Mouse (Mus musculus) liver, adult 2 months (tissue): ENCODE results near the gene Tpx2. TPM values are rescaled to one million over a fixed set of nuclear protein-coding genes. Genes with fewer than 3 reads are reported as not detected.
A peak's percentile ranks its signal among the peaks of the same experiment; 100 is the strongest.

Experiments used
- DNase-seq: peaks from one replicate; pipeline ENCODE4 v3.0.0-alpha.2; 2011; ENCODE audit warnings: low read depth, low spot score; ENCODE audit errors: extremely low read depth
- H3K27ac ChIP-seq: fragments of 200-500 bp; replicated peaks from 2 replicates; pipeline ENCODE4 v1.5.1; 2012; ENCODE audit warnings: low read depth, mild to moderate bottlenecking, control low read depth, inconsistent platforms, low read length; ENCODE audit not compliant: insufficient read depth
- H3K27me3 ChIP-seq: fragments of 200-500 bp; 2 replicates; pipeline ENCODE4 v1.6.1; 2012; ENCODE audit warnings: mild to moderate bottlenecking, moderate library complexity, low read length, inconsistent platforms; ENCODE audit not compliant: control insufficient read depth, insufficient read depth
- H3K36me3 ChIP-seq: fragments of 200-500 bp; 2 replicates; pipeline ENCODE4 v1.6.1; 2012; ENCODE audit warnings: low read length, inconsistent platforms; ENCODE audit not compliant: control insufficient read depth, insufficient read depth
- H3K4me1 ChIP-seq: fragments of 200-500 bp; 2 replicates; pipeline ENCODE4 v1.6.1; 2011; ENCODE audit warnings: low read length; ENCODE audit not compliant: control insufficient read depth, insufficient read depth
- H3K4me3 ChIP-seq: fragments of 200-500 bp; 2 replicates; pipeline ENCODE4 v1.5.1; 2011; ENCODE audit warnings: low read depth, mild to moderate bottlenecking, control low read depth, low read length, moderate library complexity; ENCODE audit not compliant: insufficient read depth
- H3K79me2 ChIP-seq: fragments of 200-500 bp; 2 replicates; pipeline ENCODE4 v1.6.1; 2012; ENCODE audit warnings: inconsistent platforms, mild to moderate bottlenecking, low read length, moderate library complexity; ENCODE audit not compliant: control insufficient read depth, insufficient read depth
- H3K9ac ChIP-seq: fragments of 200-500 bp; 2 replicates; pipeline ENCODE4 v1.6.1; 2012; ENCODE audit warnings: low read depth, mild to moderate bottlenecking, control low read depth, inconsistent platforms, low read length
- CTCF ChIP-seq: fragments of 200-500 bp; IDR thresholded peaks from 2 replicates; pipeline ENCODE4 v1.5.1; 2011; ENCODE audit warnings: low read depth, low read length, control low read depth
- POLR2A ChIP-seq: fragments of 200-500 bp; IDR thresholded peaks from 2 replicates; pipeline ENCODE4 v1.6.1; 2011; ENCODE audit warnings: low read length, control low read depth; ENCODE audit not compliant: insufficient read depth; ENCODE audit errors: extremely low read depth
- WGBS: fragments of 180-500 bp; shearing (Covaris S2); methylation state at CpG from one replicate; pipeline ENCODE4 v1.1.7; 2018; 5-methylcytosine and 5-hydroxymethylcytosine counted together
- polyA plus RNA-seq: library from polyadenylated mRNA; depleted of rRNA; stranded (reverse); fragments of >200 nt; gene quantifications from 2 replicates; pipeline ENCODE4 v1.2.3, GENCODE M21; 2012; rRNA removed
- total RNA-seq: library from RNA; depleted of rRNA; stranded (reverse); fragments of >200 nt; gene quantifications from 2 replicates; pipeline ENCODE4 v1.2.3, GENCODE M21; 2014; rRNA removed

Gene Tpx2
- total RNA-seq (0.18 and 1.1 TPM in 2 replicates), polyA plus RNA-seq (0.04 TPM in 1 of 2 replicates, not detected in the other)

DNA sequence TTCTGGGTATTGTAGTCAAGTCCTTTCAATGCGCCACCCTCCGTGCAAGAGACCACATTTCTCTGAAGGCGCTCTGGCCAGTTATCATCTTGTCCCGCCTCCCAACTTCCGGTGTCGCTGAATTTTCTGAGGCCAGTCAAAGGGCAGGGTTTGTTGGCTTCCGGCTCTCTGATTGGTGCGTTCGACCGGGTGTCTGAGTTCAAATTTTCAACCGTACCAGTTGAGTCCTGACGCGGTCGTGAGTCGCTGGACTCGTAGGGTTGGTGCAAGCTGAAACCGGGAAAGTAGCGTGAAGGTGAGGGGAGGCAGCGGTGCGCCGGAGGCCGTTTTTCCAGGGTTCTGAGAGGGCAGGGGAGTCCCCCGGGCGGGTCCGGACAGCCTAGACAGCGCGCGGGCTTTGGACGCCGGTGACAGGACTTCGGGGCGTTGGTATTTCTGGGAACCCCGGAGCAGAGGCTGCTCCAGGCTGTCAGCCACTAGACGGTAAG lies at the start of gene Tpx2:
TSS of gene Tpx2 (plus strand) at position 150 of the 488 bp plus-strand sequence.
- Histone ChIP-seq H3K36me3 (no peaks in the 10 kb centered on the region), H3K4me1 (no peaks in the 10 kb centered on the region)
- TF ChIP-seq POLR2A = no peak
- TF ChIP-seq CTCF = no peak

DNA sequence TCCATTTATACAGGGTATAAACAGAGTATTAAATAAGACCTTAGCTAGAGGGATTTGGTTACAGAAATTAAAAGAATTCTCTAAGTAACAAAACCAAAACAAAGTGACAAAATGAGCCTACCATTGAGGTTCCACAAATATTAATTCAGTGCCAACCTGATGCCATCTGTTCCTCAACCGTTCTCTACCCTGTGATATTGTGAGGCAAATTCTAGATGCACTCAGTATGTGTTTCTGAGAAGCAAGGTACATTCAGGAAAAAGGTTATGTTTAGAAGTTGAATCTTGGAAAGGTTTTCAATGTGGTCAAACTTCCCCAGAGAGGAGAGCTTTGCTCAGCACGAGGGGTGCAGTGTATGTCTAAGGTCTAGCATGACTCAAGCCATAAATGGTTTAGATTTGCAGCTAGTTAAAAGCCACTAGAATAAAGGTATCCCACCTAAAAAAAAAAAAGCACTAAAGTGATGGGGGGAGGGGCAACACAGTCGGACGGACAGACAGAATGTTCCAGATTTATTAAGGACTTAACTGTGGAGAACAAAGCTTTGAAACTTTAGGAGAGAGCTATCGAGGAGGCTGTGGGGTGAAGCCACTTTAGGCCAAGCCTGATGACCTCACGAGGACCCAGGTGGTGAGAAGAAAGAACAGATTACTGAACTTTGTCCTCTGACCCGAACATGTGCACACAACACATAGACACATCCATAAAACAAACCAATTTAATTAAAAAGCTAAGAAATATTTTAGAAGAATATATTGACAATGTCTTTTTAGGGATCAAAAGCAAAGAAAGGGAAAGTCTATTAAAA lies 47.6 kb upstream of the Tpx2 start:
- Histone ChIP-seq H3K4me1 (peaks cover 15% of the 10 kb centered on the region), H3K36me3 (no peaks in the 10 kb centered on the region)
- 34% methylated on average over 7 of the region's 7 CpGs for WGBS

More for the DNA sequence above, at the start of gene Tpx2:
- WGBS = under 1% methylated on average over 34 of the region's 34 CpGs
- Histone ChIP-seq H3K9ac (peak within 1 kb of the TSS; percentile 31), H3K79me2 (no peaks in the 10 kb centered on the region), H3K4me3 (peak within 1 kb of the TSS; percentile 64), H3K27me3 (no peaks in the 10 kb centered on the region), H3K27ac (no peak within 1 kb of the TSS)
- peak; percentile 96 for DNase-seq

DNA sequence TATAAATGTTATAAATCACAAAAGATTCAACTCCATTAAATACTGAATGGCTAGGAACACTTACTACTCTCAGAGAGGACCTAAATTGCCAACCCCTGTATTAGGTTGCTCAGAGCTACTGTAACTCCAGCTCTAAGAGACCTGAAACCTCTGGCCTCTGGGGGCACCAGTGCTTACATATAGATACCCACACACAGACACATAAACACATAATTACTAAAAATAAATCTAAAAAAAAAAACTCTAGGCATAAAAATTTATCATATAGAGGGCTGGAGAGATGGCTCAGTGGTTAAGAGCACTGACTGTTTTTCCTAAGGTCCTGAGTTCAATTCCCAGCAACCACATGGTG lies 47.0 kb upstream of the Tpx2 start:
- H3K27me3 ChIP-seq = no peaks in the 10 kb centered on the region
- TF ChIP-seq CTCF (no peak), POLR2A (no peak)
- no peak overlapping the region for H3K4me3 ChIP-seq
- peaks cover 19% of the 10 kb centered on the region for H3K4me1 ChIP-seq
- no peak for DNase-seq
- peak overlapping the region; percentile 51; the same call in 1 of the 2 replicates for H3K27ac ChIP-seq
- H3K36me3 ChIP-seq = no peaks in the 10 kb centered on the region
- H3K9ac ChIP-seq = no peak overlapping the region
- H3K79me2 ChIP-seq = peaks cover 50% of the 10 kb centered on the region; the same call in 1 of the 2 replicates

More for the DNA sequence above, 47.6 kb upstream of the Tpx2 start:
- peaks cover 48% of the 10 kb centered on the region; the same call in 1 of the 2 replicates for H3K79me2 ChIP-seq
- no peaks in the 10 kb centered on the region for H3K27me3 ChIP-seq
- no peak overlapping the region; the same call in 1 of the 2 replicates for H3K27ac ChIP-seq
- H3K4me3 ChIP-seq = no peak overlapping the region
- H3K9ac ChIP-seq = no peak overlapping the region
- TF ChIP-seq CTCF (no peak), POLR2A (no peak)
- DNase-seq = peak; percentile 85

DNA sequence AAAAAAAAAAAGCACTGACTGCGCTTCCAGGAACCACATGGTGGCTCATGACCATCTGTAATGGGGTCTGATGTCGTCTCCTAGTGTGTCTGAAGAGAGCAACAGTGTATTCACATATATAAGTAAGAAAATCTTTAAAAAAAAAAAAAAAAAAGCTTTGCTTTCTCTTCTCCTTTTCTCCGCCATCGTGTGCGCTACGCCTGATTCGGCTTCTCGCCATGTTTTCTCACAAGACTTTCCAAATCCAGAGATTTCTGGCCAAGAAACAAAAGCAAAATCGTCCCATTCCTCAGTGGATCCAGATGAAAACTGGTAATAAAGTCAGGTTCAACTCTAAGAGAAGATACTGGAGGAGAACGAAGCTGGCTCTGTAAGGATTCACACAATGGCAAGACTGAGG lies 45.5 kb upstream of the Tpx2 start:
- H3K36me3 ChIP-seq = no peaks in the 10 kb centered on the region
- peaks cover 31% of the 10 kb centered on the region for H3K4me1 ChIP-seq
- WGBS = 89% methylated on average over 10 of the region's 10 CpGs
- no peak for DNase-seq
- no peak for TF ChIP-seq CTCF
- peaks cover 42% of the 10 kb centered on the region; the same call in 1 of the 2 replicates for H3K79me2 ChIP-seq
- no peak overlapping the region for H3K4me3 ChIP-seq
- H3K27ac ChIP-seq = no peak overlapping the region
- H3K9ac ChIP-seq = no peak overlapping the region
- no peaks in the 10 kb centered on the region for H3K27me3 ChIP-seq

DNA sequence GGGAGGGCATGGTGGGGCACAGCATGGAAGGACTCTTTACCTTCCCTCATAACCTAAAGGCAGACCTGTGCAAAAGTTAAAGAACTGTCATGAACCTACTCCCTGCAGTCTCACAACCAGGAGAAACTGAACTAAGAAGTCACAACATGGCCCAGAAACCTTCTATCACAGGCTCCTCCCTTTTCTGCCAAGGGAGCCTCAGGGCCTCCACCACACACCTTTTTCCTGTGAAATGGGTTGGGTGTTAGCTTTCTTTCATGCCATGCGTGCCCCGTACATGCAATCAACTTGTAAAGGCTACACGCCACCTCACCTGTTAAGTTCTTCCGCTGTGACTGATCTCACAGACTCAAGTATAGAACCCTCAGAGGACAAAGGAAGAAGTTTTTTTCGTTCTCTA lies 44.7 kb upstream of the Tpx2 start:
- TF ChIP-seq CTCF = no peak
- no peak for TF ChIP-seq POLR2A
- Histone ChIP-seq H3K27ac (no peak overlapping the region), H3K9ac (no peak overlapping the region), H3K36me3 (no peaks in the 10 kb centered on the region), H3K4me1 (peaks cover 31% of the 10 kb centered on the region), H3K4me3 (no peak overlapping the region), H3K27me3 (no peaks in the 10 kb centered on the region), H3K79me2 (peaks cover 35% of the 10 kb centered on the region; the same call in 1 of the 2 replicates)
- DNase-seq = no peak
- WGBS = 93% methylated on average over 5 of the region's 5 CpGs
